Mouse (Mus musculus): ENCODE data around the gene Lmo2. TPM values are rescaled to one million over a fixed set of nuclear protein-coding genes. Genes with fewer than 3 reads are reported as not detected.

Lmo2 gene
- polyA plus RNA-seq, 1 experiment from 2014 or later, result 17.8 TPM

GRCm38 (mm10) chr2:103927610-103928145 lies 30.1 kb upstream of the Lmo2 start:
- ATAC-seq (replicated peaks; ENCODE audit: extremely low read depth, insufficient read depth, low FRiP score), result no peak

GRCm38 (mm10) chr2:103930306-103931019 lies 27.3 kb upstream of the Lmo2 start:
- H3K4me3 ChIP-seq (ENCODE audit: low read length), result no peak overlapping the region
- no peak overlapping the region for H3K27ac ChIP-seq (ENCODE audit: low read length)
- no peak overlapping the region for H3K9ac ChIP-seq (ENCODE audit: low read length)
- H3K27me3 ChIP-seq (ENCODE audit: control insufficient read depth, insufficient read depth, low read length), result no peaks in the 10 kb centered on the region
- no peaks in the 10 kb centered on the region for H3K4me1 ChIP-seq (ENCODE audit: control insufficient read depth, insufficient read depth, low read length)
- H3K4me2 ChIP-seq (ENCODE audit: low read depth, low read length), result no peak overlapping the region
- ATAC-seq (replicated peaks; ENCODE audit: extremely low read depth, insufficient read depth, low FRiP score), result no peak
- H3K9me3 ChIP-seq (replicated peaks; ENCODE audit: control insufficient read depth, low read length), result no peaks in the 10 kb centered on the region
- no peaks in the 10 kb centered on the region for H3K36me3 ChIP-seq (ENCODE audit: control insufficient read depth, insufficient read depth)
- WGBS, result 53% methylated on average over 13 of the region's 13 CpGs

More at GRCm38 (mm10) chr2:103927610-103928145, 30.1 kb upstream of the Lmo2 start:
- no peak overlapping the region for H3K27ac ChIP-seq (ENCODE audit: low read length)
- no peak overlapping the region for H3K4me2 ChIP-seq (ENCODE audit: low read depth, low read length)
- no peaks in the 10 kb centered on the region for H3K4me1 ChIP-seq (ENCODE audit: control insufficient read depth, insufficient read depth, low read length)
- H3K9me3 ChIP-seq (replicated peaks; ENCODE audit: control insufficient read depth, low read length), result 0 out of 2 replicates have a peak, but pooled peaks cover 3% of the 10 kb centered on the region
- H3K36me3 ChIP-seq (ENCODE audit: control insufficient read depth, insufficient read depth), result no peaks in the 10 kb centered on the region
- H3K4me3 ChIP-seq (ENCODE audit: low read length), result no peak overlapping the region
- H3K9ac ChIP-seq (ENCODE audit: low read length), result no peak overlapping the region
- 80% methylated on average over 1 of the region's 1 CpGs for WGBS
- no peaks in the 10 kb centered on the region for H3K27me3 ChIP-seq (ENCODE audit: control insufficient read depth, insufficient read depth, low read length)

- Histone ChIP-seq H3K4me1 (ENCODE audit: control insufficient read depth, insufficient read depth, low read length) (no peaks in the 10 kb centered on the region), H3K4me2 (ENCODE audit: low read depth, low read length) (no peak overlapping the region), H3K9me3 (replicated peaks; ENCODE audit: control insufficient read depth, low read length) (no peaks in the 10 kb centered on the region), H3K27me3 (ENCODE audit: control insufficient read depth, insufficient read depth, low read length) (no peaks in the 10 kb centered on the region; the same call in 1 of the 2 replicates), H3K36me3 (ENCODE audit: control insufficient read depth, insufficient read depth) (no peaks in the 10 kb centered on the region), H3K4me3 (ENCODE audit: low read length) (no peak overlapping the region), H3K27ac (ENCODE audit: low read length) (no peak overlapping the region), H3K9ac (ENCODE audit: low read length) (no peak overlapping the region)
- WGBS, result 45% methylated on average over 7 of the region's 7 CpGs
- no peak for ATAC-seq (replicated peaks; ENCODE audit: extremely low read depth, insufficient read depth, low FRiP score)
Observed at GRCm38 (mm10) chr2:103931511-103931911, 26.3 kb upstream of the Lmo2 start.

- 59% methylated on average over 2 of the region's 2 CpGs for WGBS
- no peak overlapping the region for H3K9ac ChIP-seq (ENCODE audit: low read length)
- H3K4me1 ChIP-seq (ENCODE audit: control insufficient read depth, insufficient read depth, low read length), result no peaks in the 10 kb centered on the region
- no peak for ATAC-seq (replicated peaks; ENCODE audit: extremely low read depth, insufficient read depth, low FRiP score)
- no peak overlapping the region for H3K4me3 ChIP-seq (ENCODE audit: low read length)
- no peak overlapping the region for H3K4me2 ChIP-seq (ENCODE audit: low read depth, low read length)
- H3K36me3 ChIP-seq (ENCODE audit: control insufficient read depth, insufficient read depth), result no peaks in the 10 kb centered on the region
- H3K9me3 ChIP-seq (replicated peaks; ENCODE audit: control insufficient read depth, low read length), result no peaks in the 10 kb centered on the region
- H3K27ac ChIP-seq (ENCODE audit: low read length), result no peak overlapping the region
- H3K27me3 ChIP-seq (ENCODE audit: control insufficient read depth, insufficient read depth, low read length), result peaks cover 2% of the 10 kb centered on the region; the same call in 1 of the 2 replicates
Observed at GRCm38 (mm10) chr2:103932025-103932424, 25.8 kb upstream of the Lmo2 start.

GRCm38 (mm10) chr2:103932480-103932879 lies 25.3 kb upstream of the Lmo2 start:
- no peak overlapping the region for H3K4me3 ChIP-seq (ENCODE audit: low read length)
- H3K27ac ChIP-seq (ENCODE audit: low read length), result no peak overlapping the region
- H3K4me2 ChIP-seq (ENCODE audit: low read depth, low read length), result no peak overlapping the region
- no peaks in the 10 kb centered on the region for H3K36me3 ChIP-seq (ENCODE audit: control insufficient read depth, insufficient read depth)
- no peaks in the 10 kb centered on the region for H3K4me1 ChIP-seq (ENCODE audit: control insufficient read depth, insufficient read depth, low read length)
- no peaks in the 10 kb centered on the region for H3K9me3 ChIP-seq (replicated peaks; ENCODE audit: control insufficient read depth, low read length)
- ATAC-seq (replicated peaks; ENCODE audit: extremely low read depth, insufficient read depth, low FRiP score), result no peak
- 62% methylated on average over 9 of the region's 9 CpGs for WGBS
- H3K27me3 ChIP-seq (ENCODE audit: control insufficient read depth, insufficient read depth, low read length), result peaks cover 2% of the 10 kb centered on the region; the same call in 1 of the 2 replicates
- H3K9ac ChIP-seq (ENCODE audit: low read length), result no peak overlapping the region

GRCm38 (mm10) chr2:103934270-103934669 lies 23.5 kb upstream of the Lmo2 start:
- Histone ChIP-seq H3K4me1 (ENCODE audit: control insufficient read depth, insufficient read depth, low read length) (no peaks in the 10 kb centered on the region), H3K27me3 (ENCODE audit: control insufficient read depth, insufficient read depth, low read length) (peaks cover 2% of the 10 kb centered on the region), H3K4me2 (ENCODE audit: low read depth, low read length) (no peak overlapping the region), H3K36me3 (ENCODE audit: control insufficient read depth, insufficient read depth) (no peaks in the 10 kb centered on the region), H3K9ac (ENCODE audit: low read length) (no peak overlapping the region), H3K4me3 (ENCODE audit: low read length) (no peak overlapping the region), H3K9me3 (replicated peaks; ENCODE audit: control insufficient read depth, low read length) (no peaks in the 10 kb centered on the region), H3K27ac (ENCODE audit: low read length) (no peak overlapping the region)
- WGBS, result 68% methylated on average over 7 of the region's 7 CpGs
- no peak for ATAC-seq (replicated peaks; ENCODE audit: extremely low read depth, insufficient read depth, low FRiP score)

GRCm38 (mm10) chr2:103934670-103935069 lies 23.1 kb upstream of the Lmo2 start:
- Histone ChIP-seq H3K4me3 (ENCODE audit: low read length) (no peak overlapping the region), H3K27ac (ENCODE audit: low read length) (no peak overlapping the region), H3K4me2 (ENCODE audit: low read depth, low read length) (no peak overlapping the region), H3K36me3 (ENCODE audit: control insufficient read depth, insufficient read depth) (no peaks in the 10 kb centered on the region), H3K9ac (ENCODE audit: low read length) (no peak overlapping the region), H3K9me3 (replicated peaks; ENCODE audit: control insufficient read depth, low read length) (no peaks in the 10 kb centered on the region), H3K4me1 (ENCODE audit: control insufficient read depth, insufficient read depth, low read length) (no peaks in the 10 kb centered on the region), H3K27me3 (ENCODE audit: control insufficient read depth, insufficient read depth, low read length) (peaks cover 2% of the 10 kb centered on the region)
- ATAC-seq (replicated peaks; ENCODE audit: extremely low read depth, insufficient read depth, low FRiP score), result no peak
- WGBS, result 70% methylated on average over 3 of the region's 3 CpGs

- Histone ChIP-seq H3K36me3 (ENCODE audit: control insufficient read depth, insufficient read depth) (no peaks in the 10 kb centered on the region), H3K9ac (ENCODE audit: low read length) (no peak overlapping the region), H3K4me1 (ENCODE audit: control insufficient read depth, insufficient read depth, low read length) (no peaks in the 10 kb centered on the region), H3K27me3 (ENCODE audit: control insufficient read depth, insufficient read depth, low read length) (peaks cover 2% of the 10 kb centered on the region), H3K4me2 (ENCODE audit: low read depth, low read length) (no peak overlapping the region), H3K9me3 (replicated peaks; ENCODE audit: control insufficient read depth, low read length) (no peaks in the 10 kb centered on the region), H3K4me3 (ENCODE audit: low read length) (no peak overlapping the region), H3K27ac (ENCODE audit: low read length) (no peak overlapping the region)
- 57% methylated on average over 10 of the region's 10 CpGs for WGBS
- ATAC-seq (replicated peaks; ENCODE audit: extremely low read depth, insufficient read depth, low FRiP score), result no peak
Observed at GRCm38 (mm10) chr2:103935691-103936435, 21.9 kb upstream of the Lmo2 start.

GRCm38 (mm10) chr2:103936666-103937065 lies 21.1 kb upstream of the Lmo2 start:
- 90% methylated on average over 2 of the region's 2 CpGs for WGBS
- no peaks in the 10 kb centered on the region for H3K36me3 ChIP-seq (ENCODE audit: control insufficient read depth, insufficient read depth)
- H3K4me2 ChIP-seq (ENCODE audit: low read depth, low read length), result no peak overlapping the region
- H3K9me3 ChIP-seq (replicated peaks; ENCODE audit: control insufficient read depth, low read length), result no peaks in the 10 kb centered on the region
- H3K27me3 ChIP-seq (ENCODE audit: control insufficient read depth, insufficient read depth, low read length), result peaks cover 2% of the 10 kb centered on the region
- no peak overlapping the region for H3K4me3 ChIP-seq (ENCODE audit: low read length)
- no peak for ATAC-seq (replicated peaks; ENCODE audit: extremely low read depth, insufficient read depth, low FRiP score)
- no peak overlapping the region for H3K9ac ChIP-seq (ENCODE audit: low read length)
- no peaks in the 10 kb centered on the region for H3K4me1 ChIP-seq (ENCODE audit: control insufficient read depth, insufficient read depth, low read length)
- no peak overlapping the region for H3K27ac ChIP-seq (ENCODE audit: low read length)
